Mouse (Mus musculus) adrenal gland, adult 2 months (tissue): ENCODE data around the gene Crcp. TPM values are rescaled to one million over a fixed set of nuclear protein-coding genes. Genes with fewer than 3 reads are reported as not detected.

ENCODE experiments used
- DNase-seq: peaks from one replicate; pipeline ENCODE4 v3.0.0; 2021
- long read RNA-seq: library from polyadenylated mRNA; stranded (forward); transcript quantifications from one replicate; pipeline ENCODE4 v2.0.0, GENCODE M21; 2021
- polyA plus RNA-seq: library from polyadenylated mRNA; depleted of rRNA; stranded (reverse); fragments of >200 nt; gene quantifications from 2 replicates; pipeline ENCODE4 v1.2.3, GENCODE M21; 2012; rRNA removed
- total RNA-seq, 2 experiments: library from RNA; stranded (reverse); gene quantifications; 2 replicates each; pipeline ENCODE4 v1.2.3; 2021

The Crcp gene
- total RNA-seq (10 to 100 TPM; 33.6 to 43.0 TPM), polyA plus RNA-seq (6.6 and 10.2 TPM in 2 replicates)
- long read RNA-seq, transcript Crcp-201 (6 exons, 1,492 nt): major isoform, 28 of 39 reads
- long read RNA-seq, partial matches to known transcripts: 1 of 39 reads
- long read RNA-seq, other reads (novel, unspliced or antisense): 5 of 39 reads

DNA sequence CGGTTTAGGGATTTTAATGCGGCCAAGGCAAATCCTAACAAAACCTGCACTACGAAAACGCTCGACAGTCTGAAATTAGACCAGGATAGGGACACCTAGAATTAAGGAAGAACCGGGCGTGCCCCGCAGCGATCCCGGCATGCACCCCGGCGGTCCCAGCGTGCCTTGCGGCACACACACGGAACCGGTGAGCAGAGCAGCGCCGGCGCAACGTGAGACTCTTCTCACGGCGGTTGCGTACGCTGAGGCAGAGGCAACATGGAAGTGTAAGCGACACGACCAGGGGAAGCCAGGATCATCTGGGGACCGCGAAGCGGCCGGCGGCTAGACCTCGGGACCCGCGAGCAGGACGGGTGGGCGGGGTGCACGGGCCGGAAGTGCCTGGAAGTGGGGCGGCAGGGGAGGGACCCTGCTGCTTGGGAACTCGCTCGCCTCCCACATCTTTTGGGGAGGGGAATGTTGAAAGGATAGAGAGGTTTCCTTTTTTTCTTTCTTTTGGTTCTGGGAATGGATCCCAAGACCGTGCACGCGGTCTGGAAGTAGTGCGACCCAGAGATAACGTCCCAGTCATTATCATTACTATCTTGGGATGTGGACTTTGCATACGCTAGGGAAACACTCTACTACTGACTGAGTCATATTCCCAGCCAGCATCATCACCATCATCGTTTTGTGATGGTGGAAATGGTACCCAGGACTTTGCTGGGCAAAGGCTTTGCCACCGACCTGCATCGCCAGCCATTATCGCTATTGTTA is at the start of gene Crcp, which contains the start of gene Asl:
Gene Crcp, plus strand, starts transcription at position 149 of the 756 bp plus-strand sequence.
Gene Asl, minus strand, starts transcription at position 106 of the 756 bp plus-strand sequence.
- peak; percentile 92 for DNase-seq

DNA sequence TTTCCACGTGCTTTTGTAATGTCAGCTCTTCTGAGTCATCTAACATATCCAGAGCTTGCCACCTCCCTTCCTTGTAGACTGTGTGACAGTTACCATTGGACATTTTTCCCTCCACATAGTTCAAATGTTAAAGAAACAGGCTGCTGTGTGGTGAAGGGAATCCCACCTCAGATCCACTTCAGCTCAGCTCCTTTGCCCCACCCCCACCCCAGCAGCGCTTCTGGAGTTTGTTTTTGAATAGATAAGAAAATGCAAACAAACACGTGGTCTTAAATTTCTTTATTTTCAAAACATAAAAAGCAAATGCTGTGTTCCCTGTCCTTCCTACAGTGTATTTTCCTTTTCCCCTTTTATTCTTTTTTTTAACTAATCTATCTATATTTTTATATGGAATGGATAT is 48.9 kb upstream of the Crcp start:
- no peak for DNase-seq

DNA sequence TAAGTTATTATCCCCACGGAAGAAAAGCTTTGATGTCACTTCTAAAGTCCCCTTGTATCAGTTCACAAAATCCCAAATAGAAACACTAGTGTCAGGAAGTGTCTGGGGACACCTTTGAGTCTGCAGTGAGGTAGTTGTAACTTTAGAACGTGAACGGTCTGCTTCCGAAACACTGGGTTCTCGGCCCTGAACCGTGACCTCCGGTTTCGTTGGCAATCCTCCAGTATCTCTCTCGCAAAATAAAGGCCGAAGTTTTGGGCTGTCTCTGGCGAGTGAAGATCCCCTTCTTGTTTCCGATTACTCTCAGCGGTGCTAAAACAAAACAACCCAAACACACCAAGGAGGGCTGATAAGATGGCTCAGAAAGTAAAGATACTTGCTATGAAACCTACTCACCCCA is 39.7 kb upstream of the Crcp start:
- peak; percentile 55 for DNase-seq

DNA sequence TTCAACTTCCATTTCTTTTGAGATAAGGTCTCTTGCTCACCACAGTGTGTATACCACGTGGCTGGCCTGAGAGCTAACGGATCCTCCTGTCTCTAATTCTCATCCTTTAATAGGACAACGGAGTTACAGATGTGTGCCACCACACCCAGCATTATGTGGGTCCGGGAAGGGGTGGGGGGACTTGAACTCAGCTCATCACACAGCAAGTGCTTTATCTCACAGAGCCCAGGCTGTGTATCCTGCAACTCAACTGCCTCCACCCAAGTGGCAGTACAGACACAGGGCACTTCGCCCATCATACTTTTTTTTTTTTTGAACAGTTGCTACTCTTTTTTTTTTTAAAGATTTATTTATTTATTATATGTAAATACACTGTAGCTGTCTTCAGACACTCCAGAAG is 37.2 kb upstream of the Crcp start:
- no peak for DNase-seq

DNA sequence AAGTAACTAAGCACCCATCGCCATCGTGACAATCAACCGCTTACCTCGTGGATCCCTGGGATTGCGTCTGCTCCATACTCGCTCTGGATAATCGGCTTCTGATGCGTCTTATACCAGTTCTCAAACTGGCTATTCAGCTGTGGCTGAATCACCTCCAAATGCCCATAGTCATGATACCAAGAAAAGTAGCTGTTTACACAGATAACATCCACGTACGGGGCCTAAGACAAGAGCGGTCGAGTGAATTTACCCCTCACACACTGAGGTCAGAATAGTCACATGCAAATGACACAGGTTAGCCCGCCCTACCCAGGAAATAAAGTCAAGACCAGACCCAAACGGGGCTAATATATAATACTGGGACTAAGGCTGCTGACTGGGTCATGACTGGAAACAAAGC is 35.7 kb upstream of the Crcp start:
- no peak for DNase-seq

DNA sequence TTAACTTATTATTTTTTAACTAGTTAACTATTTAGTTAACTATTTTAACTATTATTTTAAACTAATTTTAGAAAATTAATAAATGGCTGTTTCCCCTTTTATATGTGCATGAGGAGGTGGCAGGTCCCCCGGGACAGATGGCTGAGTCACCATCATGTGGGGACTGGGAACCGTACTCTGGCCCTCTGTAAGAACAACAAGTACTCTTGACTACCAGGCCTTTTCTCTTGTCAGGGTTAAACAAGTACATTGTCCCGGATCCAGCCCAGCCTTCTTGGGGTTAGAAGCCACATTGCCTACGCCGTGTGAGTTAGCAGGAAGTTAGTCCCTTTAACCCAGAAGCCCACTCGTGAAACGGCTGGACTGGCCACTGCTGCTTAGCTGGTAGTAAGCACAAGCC is 34.1 kb upstream of the Crcp start:
- no peak for DNase-seq

DNA sequence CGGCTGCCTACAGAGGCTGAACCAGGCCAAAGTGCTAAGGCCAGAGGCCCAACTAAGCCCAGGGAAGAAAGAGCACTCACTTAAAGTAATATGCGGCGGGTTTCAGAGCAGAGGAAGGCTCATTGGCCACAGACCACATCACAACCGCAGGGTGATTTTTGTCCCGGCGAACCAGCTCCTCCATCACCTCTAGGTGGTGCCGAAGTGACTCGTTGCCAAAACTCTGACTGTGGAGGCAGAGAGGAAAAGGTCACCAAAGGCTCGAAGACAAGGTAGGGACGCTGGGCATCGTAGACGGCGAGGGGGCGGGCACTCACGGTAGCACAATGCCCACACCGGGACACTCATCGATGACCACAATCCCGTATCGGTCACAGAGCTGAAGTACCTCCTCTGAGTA is 31.4 kb upstream of the Crcp start:
- DNase-seq: no peak

DNA sequence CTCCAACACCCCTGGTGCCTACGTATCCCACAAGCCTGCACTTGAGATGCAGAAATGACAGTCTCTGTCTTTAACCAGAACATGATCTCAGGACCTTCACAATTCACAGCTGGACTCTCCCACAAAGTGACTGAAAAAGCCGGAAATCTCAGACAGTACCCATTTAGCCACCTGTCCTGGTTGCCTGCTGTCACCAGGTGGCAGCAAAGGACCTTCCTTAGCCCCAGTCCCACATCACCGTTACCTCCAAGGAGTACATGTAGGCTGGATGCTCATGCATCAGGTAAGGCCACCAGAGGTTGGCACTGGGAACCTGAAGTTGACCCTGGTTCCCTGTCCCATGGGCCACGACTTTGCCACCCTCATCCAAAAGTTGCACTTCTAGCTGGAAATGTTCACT is 30.0 kb upstream of the Crcp start:
- peak; percentile 59 for DNase-seq

DNA sequence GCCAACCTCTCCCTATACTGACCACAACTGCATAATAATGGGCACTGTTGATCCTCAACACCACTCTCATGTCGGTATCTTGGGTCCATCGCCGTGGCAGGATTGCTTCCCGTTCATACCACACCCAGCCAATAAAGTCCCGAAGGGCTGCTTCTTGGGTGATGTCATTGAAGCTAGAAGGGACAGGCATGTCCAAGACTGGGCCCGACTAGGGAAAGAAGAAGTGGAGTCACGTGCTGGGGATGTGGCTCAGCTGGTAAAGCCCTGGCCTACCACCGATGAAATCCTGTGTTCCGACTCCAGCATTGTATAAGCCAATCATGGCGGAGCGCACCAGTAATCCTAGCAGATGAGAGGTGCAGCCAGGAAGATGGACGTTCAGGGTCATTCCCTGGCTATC is 28.4 kb upstream of the Crcp start:
- no peak for DNase-seq

DNA sequence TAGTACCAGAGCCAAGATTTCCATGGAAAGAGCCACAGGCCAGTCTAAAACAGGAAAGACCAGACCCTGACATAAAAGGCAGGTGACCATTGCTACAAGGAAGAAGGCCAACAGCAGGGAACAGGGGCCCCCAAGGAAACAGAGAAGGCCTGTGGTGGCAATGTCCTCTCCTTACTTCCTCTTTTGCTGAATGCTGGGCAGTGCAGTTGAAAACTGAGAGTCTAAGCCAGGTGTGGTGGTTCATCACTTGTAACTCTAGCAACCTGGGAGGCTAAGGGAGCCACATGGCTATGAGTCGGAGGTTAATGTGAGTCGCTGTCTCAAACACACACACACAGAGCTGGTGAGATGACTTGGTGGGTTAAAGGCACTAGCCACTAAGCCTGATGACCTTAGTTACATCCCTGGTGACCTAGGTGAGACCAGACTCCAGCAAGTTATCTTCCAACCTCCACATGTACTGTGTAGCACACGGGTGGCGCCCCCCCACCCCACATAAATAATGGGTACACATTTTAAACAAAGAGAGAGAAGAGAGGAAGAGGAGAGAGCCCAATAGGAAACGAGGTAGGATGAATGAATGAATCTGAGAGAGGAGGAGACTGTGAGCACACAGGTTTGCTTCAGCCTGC is 27.6 kb upstream of the Crcp start:
- DNase-seq: no peak

DNA sequence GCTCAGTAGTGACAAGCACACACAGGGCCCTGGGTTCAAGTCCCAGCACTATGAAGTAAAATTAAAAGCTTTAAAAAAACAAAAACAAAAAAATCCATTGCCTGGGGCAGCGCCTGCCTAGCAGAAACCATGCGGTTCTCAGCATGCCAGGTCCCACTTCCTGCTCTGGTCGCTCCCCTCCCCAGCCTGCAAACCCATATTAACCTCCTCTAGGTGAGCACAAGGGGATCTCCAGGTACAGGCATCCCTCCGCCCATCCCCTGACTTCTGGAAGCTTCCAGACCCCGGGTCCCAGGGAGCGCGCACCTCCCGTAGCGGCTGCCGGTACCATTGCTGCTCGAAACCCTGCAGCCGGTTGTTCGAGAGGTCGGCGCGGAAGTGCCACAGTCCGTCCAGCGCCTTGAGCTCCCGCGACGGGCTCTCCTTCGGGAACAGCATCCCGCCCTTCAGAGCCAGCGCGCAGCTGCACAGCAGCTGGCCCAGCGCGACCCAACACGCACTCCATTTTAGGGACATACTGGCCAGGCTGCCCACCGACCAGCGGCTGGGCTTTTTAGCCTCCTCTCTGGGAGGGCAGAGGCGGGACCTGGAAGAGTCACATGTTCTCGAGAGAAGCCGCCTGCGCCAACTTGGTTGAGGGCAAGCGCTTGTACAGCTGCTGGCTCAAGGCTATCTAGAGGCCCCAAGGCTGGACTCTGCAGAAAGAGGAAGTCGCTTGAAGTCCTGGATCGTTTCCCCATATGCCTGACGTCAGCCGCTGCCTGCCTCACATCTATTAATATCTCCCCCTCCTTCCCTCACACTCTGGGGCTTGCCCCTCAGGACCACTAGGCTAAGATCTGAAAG is 26.6 kb upstream of the Crcp start, which contains the start of gene Gusb:
Gene Gusb, minus strand, starts transcription at position 749 of the 846 bp plus-strand sequence.
- peak; percentile 93 for DNase-seq

DNA sequence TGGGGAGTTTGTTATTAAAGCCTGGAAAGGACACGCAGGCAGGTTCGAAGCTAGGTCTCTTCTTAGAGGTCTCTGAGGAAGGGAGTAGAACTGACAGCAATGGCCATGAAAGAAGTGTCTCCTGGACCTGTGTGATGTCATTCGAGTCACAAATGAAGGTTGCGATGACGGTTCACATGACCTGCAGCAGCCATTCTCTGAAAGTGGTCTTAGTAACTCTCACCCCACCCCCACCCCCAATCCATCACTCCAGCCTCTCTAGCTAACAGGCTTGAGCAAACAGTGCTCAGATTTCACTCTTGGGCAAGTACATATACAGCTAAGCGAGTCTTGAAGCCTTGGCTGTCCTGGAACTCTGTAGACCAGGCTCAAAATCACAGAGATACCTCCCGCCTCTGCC is 25.9 kb upstream of the Crcp start:
- no peak for DNase-seq

DNA sequence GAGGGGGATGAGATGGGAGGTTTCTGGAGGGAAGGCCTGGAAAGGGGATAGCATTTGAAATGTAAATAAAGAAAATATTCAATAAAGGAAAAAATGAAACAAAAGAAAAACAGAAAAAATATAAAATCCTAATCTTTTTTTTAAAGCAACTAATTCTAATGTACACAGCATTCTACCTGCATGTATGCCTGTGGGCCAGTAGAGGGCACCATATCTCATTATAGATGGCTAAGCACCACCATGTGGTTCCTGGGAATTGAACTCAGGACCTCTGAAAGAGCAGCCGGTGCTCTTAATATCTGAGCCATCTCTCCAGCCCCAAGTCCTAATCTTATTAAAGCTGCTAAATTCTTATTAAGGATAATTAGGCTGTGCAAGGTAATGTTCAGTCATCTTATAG is 21.7 kb upstream of the Crcp start:
- DNase-seq: no peak

DNA sequence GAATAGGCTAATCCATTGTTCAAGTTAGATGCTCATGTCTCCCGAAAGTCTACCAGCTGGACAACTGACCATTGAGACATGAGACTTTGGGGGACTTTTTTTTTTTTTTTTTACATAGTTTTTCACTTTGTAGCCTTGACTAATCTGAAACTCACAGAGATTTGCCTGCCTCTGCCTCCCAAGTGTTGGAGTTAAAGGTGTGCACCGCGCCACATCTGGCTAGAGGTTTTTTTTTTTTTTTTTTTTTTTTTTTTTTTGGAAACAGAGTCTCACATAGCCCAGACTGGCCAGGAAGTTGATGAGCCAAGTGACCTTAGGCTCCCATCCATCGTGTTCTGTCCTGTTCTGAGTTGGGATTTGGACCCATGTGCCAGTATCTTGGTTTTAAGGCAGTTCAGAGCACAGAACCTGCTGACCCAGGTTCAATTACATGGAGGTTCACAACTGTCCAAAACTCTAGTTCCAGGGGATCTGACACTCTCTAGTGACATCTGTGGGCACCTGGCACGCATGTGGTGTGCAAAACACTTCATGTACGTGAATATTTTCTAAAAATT is 21.0 kb upstream of the Crcp start:
- no peak for DNase-seq

DNA sequence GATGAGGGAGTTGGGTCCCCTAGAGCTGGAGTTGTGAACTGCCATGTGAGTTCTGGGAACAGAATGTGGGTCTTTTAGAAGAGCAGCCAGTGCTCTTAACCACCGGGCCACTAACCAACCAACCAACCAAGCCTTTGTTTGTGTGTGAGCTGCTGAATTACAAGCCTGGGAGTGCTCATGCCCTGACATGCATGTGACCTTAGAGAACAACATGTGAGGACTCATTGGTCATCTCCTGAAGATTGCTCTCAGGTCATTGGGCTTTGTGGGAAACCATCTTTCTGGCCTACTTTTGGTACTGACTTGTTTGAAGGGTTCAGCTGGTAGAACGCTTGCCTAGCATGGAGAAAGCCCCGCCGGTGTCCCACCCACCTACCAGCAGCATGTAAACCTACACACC is 19.3 kb upstream of the Crcp start:
- DNase-seq: no peak

DNA sequence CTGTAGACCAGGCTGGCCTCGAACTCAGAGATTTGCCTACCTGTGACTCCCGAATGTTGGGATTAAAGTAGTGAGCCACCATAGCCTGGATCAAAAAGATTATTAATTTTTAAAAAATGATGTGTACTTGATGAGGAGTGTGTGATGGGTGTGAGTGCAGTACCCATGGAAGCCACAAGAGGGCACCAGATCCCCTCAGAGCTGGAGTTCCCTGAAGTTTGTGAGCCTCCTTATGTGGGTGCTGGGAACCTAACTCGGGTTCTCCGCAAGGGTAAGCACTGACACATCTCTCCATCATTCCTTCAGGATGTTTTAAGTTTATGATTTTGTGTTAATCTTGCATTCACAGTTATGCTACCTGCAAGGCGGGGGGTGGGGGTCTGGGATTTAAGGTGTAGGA is 18.1 kb upstream of the Crcp start:
- DNase-seq: no peak

DNA sequence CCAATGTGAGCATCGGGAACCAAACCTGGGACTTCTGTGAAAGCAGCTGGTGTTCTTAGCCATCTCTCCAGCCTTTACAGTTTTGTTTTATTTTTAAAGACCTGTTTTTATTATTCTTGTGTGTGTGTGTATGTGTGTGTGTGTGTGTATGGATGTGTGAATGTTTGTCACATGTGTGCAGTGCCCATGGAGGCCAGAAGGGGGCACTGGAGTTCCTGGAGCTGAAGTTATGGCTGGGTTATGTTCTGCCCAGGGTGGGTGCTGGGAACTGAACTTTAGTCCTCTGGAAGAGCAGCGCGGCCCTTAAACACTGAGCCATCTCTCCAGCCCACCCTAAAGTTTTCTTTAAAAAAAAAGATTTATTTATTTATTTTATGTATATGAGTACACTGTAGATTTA is 14.0 kb upstream of the Crcp start:
- DNase-seq: no peak

DNA sequence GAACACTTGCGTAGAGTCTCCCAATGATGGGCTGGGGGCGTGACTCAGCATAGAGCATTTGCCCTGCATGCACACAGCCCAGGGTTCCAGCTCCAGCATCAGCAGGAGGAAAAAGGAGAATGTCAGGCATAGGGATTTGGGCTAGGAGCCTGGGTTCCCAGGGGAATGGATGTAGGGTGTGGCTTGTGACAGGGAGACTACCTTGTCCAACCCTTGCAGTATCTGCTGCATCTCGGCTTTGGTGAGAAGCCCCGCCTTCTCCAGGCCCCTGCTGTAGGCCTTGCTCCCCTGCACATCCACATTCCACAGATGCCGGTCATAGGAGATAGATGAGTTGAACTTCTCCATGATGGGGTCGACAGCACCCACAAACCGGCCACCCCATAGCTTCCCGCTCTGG is 9.6 kb upstream of the Crcp start:
- no peak for DNase-seq

DNA sequence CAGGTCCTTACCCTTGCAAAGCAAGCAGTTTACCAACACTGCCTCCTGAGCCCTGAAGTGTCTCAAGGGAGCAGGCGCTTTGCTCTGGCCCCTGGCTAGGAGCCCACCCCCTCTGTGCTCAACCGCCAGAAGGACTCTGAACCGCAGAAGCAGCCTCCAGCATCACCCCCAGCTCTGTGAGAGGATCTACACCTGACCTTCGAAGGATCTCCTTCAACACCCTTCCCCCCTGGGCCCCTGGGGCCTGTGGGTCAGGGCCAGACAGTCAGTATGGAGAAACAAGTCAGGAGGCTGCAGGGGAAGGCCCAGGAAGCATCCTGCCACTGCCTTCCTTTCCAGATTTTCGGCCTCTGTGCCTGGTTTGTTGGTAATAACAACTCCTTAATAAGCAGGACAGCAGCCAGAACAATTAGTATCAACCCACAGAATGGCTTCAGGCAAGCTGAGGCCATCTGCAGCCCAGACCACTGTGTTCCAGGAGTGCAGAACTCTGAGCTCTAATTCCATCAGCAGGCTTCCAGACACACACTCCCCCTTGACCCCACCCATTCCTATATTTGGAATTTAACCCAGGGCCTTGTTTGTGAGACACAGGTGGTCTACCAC is 7.6 kb upstream of the Crcp start:
- DNase-seq: no peak

DNA sequence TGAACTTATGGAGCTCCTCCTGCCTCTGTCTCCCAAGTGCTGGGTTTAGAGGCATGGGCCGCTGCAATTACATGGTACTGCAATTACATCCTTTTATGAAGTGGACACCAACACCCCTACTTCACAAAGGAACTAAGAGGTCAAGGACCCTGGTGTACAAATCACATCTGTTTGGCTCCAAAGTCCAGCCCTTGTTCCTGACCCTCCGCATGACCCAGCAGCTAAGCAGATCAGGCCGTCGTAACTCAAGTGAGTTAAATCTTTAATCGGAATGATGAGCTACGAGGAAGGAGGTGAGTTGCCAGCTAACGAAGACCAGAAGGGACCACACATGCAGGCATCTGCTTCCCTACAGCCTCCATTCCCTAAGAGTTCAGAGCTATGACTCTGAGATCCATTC is 6.7 kb upstream of the Crcp start:
- DNase-seq: no peak

DNA sequence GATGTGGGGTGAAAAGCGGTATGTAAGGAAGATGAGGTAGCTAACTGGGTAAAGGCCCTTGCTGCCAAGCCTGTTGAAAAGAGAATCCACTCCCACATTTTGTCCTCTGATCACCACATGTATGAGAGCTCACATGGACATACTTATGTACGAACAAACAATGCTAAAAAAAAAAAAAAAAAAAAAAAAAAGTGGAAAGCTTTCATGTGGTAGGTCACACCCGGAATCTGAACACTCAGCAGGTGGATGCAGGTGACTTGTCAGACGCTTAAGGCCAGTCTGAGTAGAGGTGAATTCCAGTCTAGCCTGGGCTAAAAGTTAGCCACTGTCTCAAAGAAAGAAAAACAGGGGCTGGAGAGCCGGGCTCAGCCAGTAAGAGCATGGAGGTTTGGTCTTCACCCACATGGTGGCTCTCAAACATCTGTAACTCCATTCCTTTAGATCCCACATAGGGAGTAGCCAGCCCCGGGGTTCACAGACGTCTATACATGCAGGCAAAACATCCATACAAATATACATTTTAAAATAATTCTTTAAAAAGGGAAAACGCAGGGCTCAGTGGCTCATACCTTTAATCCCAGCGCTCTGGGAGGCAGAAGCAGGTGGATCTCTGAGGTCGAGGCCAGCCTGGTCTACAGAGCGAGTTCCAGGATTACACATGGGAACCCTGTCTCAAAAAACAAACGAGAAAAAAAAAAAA is 5.9 kb upstream of the Crcp start:
- no peak for DNase-seq
